Mouse (Mus musculus): ENCODE measurements at regions not wholly inside any gene's neighbourhood (a gene's known extent, or its start where the extent isn't known, plus 50 kb on each side); places are given as distances from the start of the nearest gene placed in this dataset.

- Histone ChIP-seq H3K27me3 (ENCODE audit: control insufficient read depth, insufficient read depth, insufficient read length) (no peaks in the 10 kb centered on the region), H3K36me3 (ENCODE audit: control insufficient read depth, insufficient read depth) (no peaks in the 10 kb centered on the region), H3K4me2 (ENCODE audit: low read depth) (no peak overlapping the region), H3K79me2 (ENCODE audit: control insufficient read depth, insufficient read depth) (no peaks in the 10 kb centered on the region), H3ac (ENCODE audit: control insufficient read depth, insufficient read length) (no peak overlapping the region), H3K4me3 (no peak overlapping the region)
- no peak for TF ChIP-seq MAX (IDR thresholded peaks at IDR 0.05; ENCODE audit: low read depth)
- no peak for TF ChIP-seq POLR2AphosphoS2 (IDR thresholded peaks at IDR 0.05; ENCODE audit: insufficient read length, low read depth)
- no peak for TF ChIP-seq TCF3 (IDR thresholded peaks at IDR 0.05; ENCODE audit: insufficient read length, low read depth)
- no peak for TF ChIP-seq POLR2A (IDR thresholded peaks at IDR 0.05; ENCODE audit: insufficient read length, low read depth)
- no peak for TF ChIP-seq CEBPB (IDR thresholded peaks at IDR 0.05; ENCODE audit: insufficient read depth, poor library complexity, severe bottlenecking)
- TF ChIP-seq MYOG (IDR thresholded peaks at IDR 0.05; ENCODE audit: control insufficient read depth in 1 of 3, insufficient read depth in 1 of 3, insufficient read length in 2 of 3, low read depth in 2 of 3), result no peak
- TF ChIP-seq MYOD1 (IDR thresholded peaks at IDR 0.05; ENCODE audit: control insufficient read depth in 1 of 3, insufficient read length in 2 of 3, low read depth in 2 of 3), result no peak
- TF ChIP-seq E2F4 (IDR thresholded peaks at IDR 0.05; ENCODE audit: insufficient read depth), result no peak
These were observed 305.7 kb upstream of the Tank start for GRCm38 (mm10) chr2:61272721-61273120.

DNA sequence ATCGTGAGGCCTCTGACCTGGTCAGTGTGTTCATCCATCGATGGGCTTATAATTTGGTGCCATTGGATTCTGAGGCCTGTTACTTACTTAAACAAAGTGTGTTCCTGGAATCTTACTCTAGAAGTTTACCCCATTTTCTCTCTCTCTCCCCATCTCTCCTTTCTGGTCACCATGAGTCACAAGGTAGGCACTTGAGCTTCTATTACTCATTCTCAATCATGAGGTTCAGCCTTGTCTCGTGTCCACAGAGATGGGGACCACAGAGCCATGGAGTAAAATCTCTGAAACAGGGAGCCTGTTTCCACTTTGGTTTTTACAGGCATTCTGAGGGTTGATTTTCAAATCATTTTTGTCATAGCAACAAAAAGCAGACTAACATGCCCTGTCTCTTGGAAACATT is 304.7 kb upstream of the Rbms1 start:
- no peaks in the 10 kb centered on the region for H3K36me3 ChIP-seq (ENCODE audit: control insufficient read depth, insufficient read depth)
- no peaks in the 10 kb centered on the region for H3K79me2 ChIP-seq (ENCODE audit: control insufficient read depth, insufficient read depth)
- H3K4me2 ChIP-seq (ENCODE audit: low read depth), result peak overlapping the region; percentile 1
- TF ChIP-seq TCF12 (IDR thresholded peaks at IDR 0.05; ENCODE audit: insufficient read depth, poor library complexity, severe bottlenecking) (no peak), POLR2A (IDR thresholded peaks at IDR 0.05; ENCODE audit: insufficient read length, low read depth) (no peak), TCF3 (IDR thresholded peaks at IDR 0.05; ENCODE audit: insufficient read length, low read depth) (no peak), SRF (IDR thresholded peaks at IDR 0.05; ENCODE audit: control insufficient read depth, insufficient read length, low read depth) (no peak), E2F4 (IDR thresholded peaks at IDR 0.05; ENCODE audit: insufficient read depth) (no peak), MYOG (IDR thresholded peaks at IDR 0.05; ENCODE audit: control insufficient read depth in 1 of 3, insufficient read depth in 1 of 3, insufficient read length in 2 of 3, low read depth in 2 of 3) (no peak), MYOD1 (IDR thresholded peaks at IDR 0.05; ENCODE audit: control insufficient read depth in 1 of 3, insufficient read length in 2 of 3, low read depth in 2 of 3) (no peak), MAX (IDR thresholded peaks at IDR 0.05; ENCODE audit: low read depth) (no peak), CEBPB (IDR thresholded peaks at IDR 0.05; ENCODE audit: insufficient read depth, poor library complexity, severe bottlenecking) (no peak), POLR2AphosphoS2 (IDR thresholded peaks at IDR 0.05; ENCODE audit: insufficient read length, low read depth) (no peak), REST (IDR thresholded peaks at IDR 0.05; ENCODE audit: insufficient read depth, insufficient read length) (no peak), USF1 (IDR thresholded peaks at IDR 0.05; ENCODE audit: low read depth) (no peak)
- no peaks in the 10 kb centered on the region for H3K27me3 ChIP-seq (ENCODE audit: control insufficient read depth, insufficient read depth, insufficient read length)
- no peak overlapping the region for H3ac ChIP-seq (ENCODE audit: control insufficient read depth, insufficient read length)
- no peak overlapping the region for H3K4me3 ChIP-seq

DNA sequence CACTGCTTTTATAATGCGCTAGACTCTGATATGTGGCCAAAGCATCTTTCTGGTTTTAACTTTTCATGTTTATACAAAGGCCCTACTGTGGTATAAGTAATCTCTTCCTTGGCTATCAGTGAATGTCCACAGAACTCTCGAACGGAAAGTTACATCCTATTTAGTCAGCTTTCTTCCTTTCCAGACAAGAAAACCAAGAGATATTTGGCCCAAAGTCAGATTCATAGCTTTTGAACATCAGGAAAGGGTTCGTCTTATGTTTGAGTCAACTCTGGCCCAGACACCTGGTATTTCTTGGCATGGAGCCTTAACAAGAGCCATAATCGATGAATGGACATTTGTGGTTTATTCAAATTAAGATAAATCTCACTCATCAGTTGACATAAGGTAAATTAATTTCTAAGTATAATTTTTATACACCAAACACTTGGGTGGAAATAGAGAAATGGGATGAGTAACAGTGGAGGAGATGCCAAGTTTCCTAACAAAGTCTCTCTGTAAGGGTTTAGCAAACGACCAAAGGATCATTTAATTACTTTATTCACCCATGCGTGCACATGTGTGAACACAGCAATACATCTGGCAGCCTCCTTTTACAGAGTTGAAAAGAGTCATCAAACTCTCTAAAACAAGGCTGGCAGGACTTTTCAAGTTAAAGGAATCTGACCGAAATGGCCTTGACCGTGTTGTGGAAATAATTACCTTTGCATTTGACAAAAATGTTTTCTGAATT is 287.2 kb upstream of the Rbms1 start:
- no peak overlapping the region for H3ac ChIP-seq (ENCODE audit: control insufficient read depth, insufficient read length)
- no peak for TF ChIP-seq TCF12 (IDR thresholded peaks at IDR 0.05; ENCODE audit: insufficient read depth, poor library complexity, severe bottlenecking)
- peak; percentile 67 for TF ChIP-seq CEBPB (IDR thresholded peaks at IDR 0.05; ENCODE audit: insufficient read depth, poor library complexity, severe bottlenecking)
- no peak for TF ChIP-seq REST (IDR thresholded peaks at IDR 0.05; ENCODE audit: insufficient read depth, insufficient read length)
- no peak for TF ChIP-seq MYOD1 (IDR thresholded peaks at IDR 0.05; ENCODE audit: control insufficient read depth in 1 of 3, insufficient read length in 2 of 3, low read depth in 2 of 3)
- TF ChIP-seq MYOG (IDR thresholded peaks at IDR 0.05; ENCODE audit: control insufficient read depth in 1 of 3, insufficient read depth in 1 of 3, insufficient read length in 2 of 3, low read depth in 2 of 3), result no peak
- no peak overlapping the region for H3K4me2 ChIP-seq (ENCODE audit: low read depth)

GRCm38 (mm10) chr2:61247956-61248355 is 285.0 kb upstream of the Rbms1 start:
- Histone ChIP-seq H3K27me3 (ENCODE audit: control insufficient read depth, insufficient read depth, insufficient read length) (no peaks in the 10 kb centered on the region), H3ac (ENCODE audit: control insufficient read depth, insufficient read length) (no peak overlapping the region), H3K4me2 (ENCODE audit: low read depth) (peak overlapping the region; percentile 62), H3K36me3 (ENCODE audit: control insufficient read depth, insufficient read depth) (no peaks in the 10 kb centered on the region), H3K79me2 (ENCODE audit: control insufficient read depth, insufficient read depth) (no peaks in the 10 kb centered on the region), H3K4me3 (no peak overlapping the region)
- no peak for TF ChIP-seq MYOD1 (IDR thresholded peaks at IDR 0.05; ENCODE audit: control insufficient read depth in 1 of 3, insufficient read length in 2 of 3, low read depth in 2 of 3)
- TF ChIP-seq MYOG (IDR thresholded peaks at IDR 0.05; ENCODE audit: control insufficient read depth in 1 of 3, insufficient read depth in 1 of 3, insufficient read length in 2 of 3, low read depth in 2 of 3), result no peak
- TF ChIP-seq CEBPB (IDR thresholded peaks at IDR 0.05; ENCODE audit: insufficient read depth, poor library complexity, severe bottlenecking), result no peak
- no peak for TF ChIP-seq TCF12 (IDR thresholded peaks at IDR 0.05; ENCODE audit: insufficient read depth, poor library complexity, severe bottlenecking)
- no peak for TF ChIP-seq POLR2AphosphoS2 (IDR thresholded peaks at IDR 0.05; ENCODE audit: insufficient read length, low read depth)
- no peak for TF ChIP-seq TCF3 (IDR thresholded peaks at IDR 0.05; ENCODE audit: insufficient read length, low read depth)
- TF ChIP-seq MAX (IDR thresholded peaks at IDR 0.05; ENCODE audit: low read depth), result no peak
- TF ChIP-seq USF1 (IDR thresholded peaks at IDR 0.05; ENCODE audit: low read depth), result no peak
- no peak for TF ChIP-seq POLR2A (IDR thresholded peaks at IDR 0.05; ENCODE audit: insufficient read length, low read depth)
- no peak for TF ChIP-seq E2F4 (IDR thresholded peaks at IDR 0.05; ENCODE audit: insufficient read depth)
- no peak for TF ChIP-seq SRF (IDR thresholded peaks at IDR 0.05; ENCODE audit: control insufficient read depth, insufficient read length, low read depth)

More for the DNA sequence above, 287.2 kb upstream of the Rbms1 start:
- Histone ChIP-seq H3K36me3 (ENCODE audit: control insufficient read depth, insufficient read depth) (no peaks in the 10 kb centered on the region), H3K27me3 (ENCODE audit: control insufficient read depth, insufficient read depth, insufficient read length) (no peaks in the 10 kb centered on the region), H3K79me2 (ENCODE audit: control insufficient read depth, insufficient read depth) (no peaks in the 10 kb centered on the region), H3K4me3 (no peak overlapping the region)
